Mouse (Mus musculus): Measurements from ENCODE around the gene Abca17. TPM values are rescaled to one million over a fixed set of nuclear protein-coding genes. Genes with fewer than 3 reads are reported as not detected.

Gene Abca17
- total RNA-seq, 4 experiments from 2014 or later, result 0.82 to 1.4 (median 1.1) TPM

GRCm38 (mm10) chr17:24349176-24349575, 1.7 kb downstream of the Abca17 start:
- DNase-seq (ENCODE audit: low spot score in 2 of 2), result no peak

- DNase-seq (ENCODE audit: low spot score in 2 of 2), result no peak
Measured at GRCm38 (mm10) chr17:24346831-24347230, 4.0 kb downstream of the Abca17 start.

- no peak for DNase-seq (ENCODE audit: low spot score in 2 of 2)
Measured at GRCm38 (mm10) chr17:24344672-24345071, 6.2 kb downstream of the Abca17 start.

- DNase-seq (ENCODE audit: low spot score in 2 of 2), result no peak
Measured at GRCm38 (mm10) chr17:24327656-24328055, 23.2 kb downstream of the Abca17 start.

GRCm38 (mm10) chr17:24325051-24325450, 25.8 kb downstream of the Abca17 start:
- no peak for DNase-seq (ENCODE audit: low spot score in 2 of 2)

GRCm38 (mm10) chr17:24320826-24321225, 30.0 kb downstream of the Abca17 start:
- DNase-seq (ENCODE audit: low spot score in 2 of 2), result peak in 1 of 2 experiments; percentile 53

- peak in 1 of 2 experiments; percentile 3 for DNase-seq (ENCODE audit: low spot score in 2 of 2)
Measured at GRCm38 (mm10) chr17:24307500-24307899, 43.4 kb downstream of the Abca17 start.

- DNase-seq (ENCODE audit: low spot score in 2 of 2), result no peak
Measured at GRCm38 (mm10) chr17:24300651-24301050, 50.2 kb downstream of the Abca17 start.

GRCm38 (mm10) chr17:24289338-24289737, 61.5 kb downstream of the Abca17 start:
- DNase-seq (ENCODE audit: low spot score in 2 of 2), result no peak

GRCm38 (mm10) chr17:24288477-24288876, 62.4 kb downstream of the Abca17 start:
- no peak for DNase-seq (ENCODE audit: low spot score in 2 of 2)

- no peak for DNase-seq (ENCODE audit: low spot score in 2 of 2)
Measured at GRCm38 (mm10) chr17:24285680-24286079, 65.2 kb downstream of the Abca17 start.

- DNase-seq (ENCODE audit: low spot score in 2 of 2), result no peak
Measured at GRCm38 (mm10) chr17:24283266-24283818, 67.5 kb downstream of the Abca17 start.

- no peak for DNase-seq (ENCODE audit: low spot score in 2 of 2)
Measured at GRCm38 (mm10) chr17:24282637-24283036, 68.2 kb downstream of the Abca17 start.

- DNase-seq (ENCODE audit: low spot score in 2 of 2), result no peak
Measured at GRCm38 (mm10) chr17:24279907-24280306, 71.0 kb downstream of the Abca17 start.

GRCm38 (mm10) chr17:24267133-24267532, 83.7 kb downstream of the Abca17 start:
- DNase-seq (ENCODE audit: low spot score in 2 of 2), result no peak

- DNase-seq (ENCODE audit: low spot score in 2 of 2), result no peak
Measured at GRCm38 (mm10) chr17:24264766-24265165, 86.1 kb downstream of the Abca17 start.

- DNase-seq (ENCODE audit: low spot score in 2 of 2), result no peak
Measured at GRCm38 (mm10) chr17:24260516-24260915, 90.4 kb downstream of the Abca17 start.

- DNase-seq (ENCODE audit: low spot score in 2 of 2), result no peak
Measured at GRCm38 (mm10) chr17:24259702-24260101, 91.2 kb downstream of the Abca17 start.

GRCm38 (mm10) chr17:24258981-24259380, 91.9 kb downstream of the Abca17 start:
- no peak for DNase-seq (ENCODE audit: low spot score in 2 of 2)

- DNase-seq (ENCODE audit: low spot score in 2 of 2), result no peak
Measured at GRCm38 (mm10) chr17:24252329-24252728, 98.5 kb downstream of the Abca17 start.

- DNase-seq (ENCODE audit: low spot score in 2 of 2), result peak; percentile 85 to 97
Measured at GRCm38 (mm10) chr17:24251320-24252069, 99.4 kb downstream of the Abca17 start, which contains the start of gene Ccnf. Ccnf (minus strand) TSS chr17:24251484.

GRCm38 (mm10) chr17:24250988-24251319, 99.9 kb downstream of the Abca17 start:
- no peak for DNase-seq (ENCODE audit: low spot score in 2 of 2)

GRCm38 (mm10) chr17:24248641-24249040, 102.2 kb downstream of the Abca17 start:
- no peak for DNase-seq (ENCODE audit: low spot score in 2 of 2)

Data from left cerebral cortex, adult 8-10 months (tissue).